Mouse (Mus musculus): ENCODE results near the gene Opn3.

- no peak for TF ChIP-seq POLR2A (IDR thresholded peaks at IDR 0.05; ENCODE audit: insufficient read depth, low read depth, low read length)
- no peak for TF ChIP-seq CTCF (IDR thresholded peaks at IDR 0.05; ENCODE audit: insufficient read depth, low read depth, low read length)
Observed at GRCm38 (mm10) chr1:175643496-175644265, 48.9 kb downstream of the Opn3 start.
